Mouse (Mus musculus) limb, embryonic 12.5 days (tissue): Measurements from ENCODE around the gene Lrrc59. TPM values are rescaled to one million over a fixed set of nuclear protein-coding genes. Genes with fewer than 3 reads are reported as not detected.
"Not testable (repeated sequence)": the region's sequence is repeated elsewhere in the genome, so short reads cannot be mapped to it uniquely, and the experiment has no call there.

ENCODE experiments used
- ATAC-seq: fragments of 200-750 bp; cut with Nextera tagmentation; 2 replicates; pipeline ENCODE4 v1.8.0; 2017; ENCODE audit warnings: low read depth, moderate TSS enrichment; ENCODE audit not compliant: insufficient number of reproducible peaks, insufficient read depth, low FRiP score, low TSS enrichment
- H3K27ac ChIP-seq: fragments of 300-500 bp; sonication (generic); 2 replicates; pipeline ENCODE4 v1.5.1; 2016; ENCODE audit warnings: mild to moderate bottlenecking, moderate library complexity
- H3K27me3 ChIP-seq: fragments of 300-500 bp; sonication (generic); 2 replicates; pipeline ENCODE4 v1.6.1; 2016; ENCODE audit warnings: mild to moderate bottlenecking, moderate library complexity
- H3K36me3 ChIP-seq: fragments of 300-500 bp; sonication (generic); 2 replicates; pipeline ENCODE4 v1.6.1; 2016; ENCODE audit warnings: mild to moderate bottlenecking, moderate library complexity
- H3K4me1 ChIP-seq: fragments of 300-500 bp; sonication (generic); replicated peaks from 2 replicates; pipeline ENCODE4 v1.6.1; 2016
- H3K4me2 ChIP-seq: fragments of 300-500 bp; sonication (generic); 2 replicates; pipeline ENCODE4 v1.6.1; 2016; ENCODE audit warnings: mild to moderate bottlenecking, moderate library complexity
- H3K4me3 ChIP-seq: fragments of 300-500 bp; sonication (generic); replicated peaks from 2 replicates; pipeline ENCODE4 v1.5.1; 2016; ENCODE audit warnings: mild to moderate bottlenecking
- H3K9ac ChIP-seq: fragments of 300-500 bp; sonication (generic); replicated peaks from 2 replicates; pipeline ENCODE4 v1.6.1; 2016; ENCODE audit warnings: mild to moderate bottlenecking, moderate library complexity
- H3K9me3 ChIP-seq: fragments of 300-500 bp; sonication (generic); 2 replicates; pipeline ENCODE4 v1.6.1; 2016; ENCODE audit warnings: mild to moderate bottlenecking, moderate library complexity
- WGBS: fragments of 180-500 bp; shearing (Covaris S2); methylation state at CpG from one replicate; pipeline ENCODE4 v1.1.7; 2016; 5-methylcytosine and 5-hydroxymethylcytosine counted together
- polyA plus RNA-seq: library from polyadenylated mRNA; unstranded; fragments of >200 nt; fragmentation: Nextera tagmentation; extraction: Ambion mirVana; gene quantifications from 2 replicates; pipeline ENCODE4 v1.2.1, GENCODE M21; 2016

The Lrrc59 gene
- polyA plus RNA-seq, 1 experiment from 2014 or later: 205 TPM

GRCm38 (mm10) chr11:94675446-94675845 lies 45.9 kb downstream of the Lrrc59 start:
- Histone ChIP-seq H3K27me3 (no peaks in the 10 kb centered on the region), H3K4me2 (peak overlapping the region; percentile 81), H3K36me3 (peaks cover 13% of the 10 kb centered on the region), H3K27ac (no peak overlapping the region), H3K4me3 (peak overlapping the region; percentile 94; the same call in 1 of the 2 replicates), H3K9ac (0 out of 2 replicates have a peak overlapping the region, but pooled peaks have one; percentile 94), H3K4me1 (peaks cover 25% of the 10 kb centered on the region), H3K9me3 (no peaks in the 10 kb centered on the region)
- ATAC-seq: no peak
- WGBS: 83% methylated on average over 5 of the region's 5 CpGs

- Histone ChIP-seq H3K4me2 (peak overlapping the region; percentile 81), H3K9me3 (no peaks in the 10 kb centered on the region), H3K36me3 (peaks cover 6% of the 10 kb centered on the region; the same call in 1 of the 2 replicates), H3K27ac (peak overlapping the region; percentile 94; the same call in 1 of the 2 replicates), H3K27me3 (no peaks in the 10 kb centered on the region), H3K4me1 (peaks cover 25% of the 10 kb centered on the region), H3K4me3 (peak overlapping the region; percentile 94), H3K9ac (peak overlapping the region; percentile 94)
- 38% methylated on average over 4 of the region's 4 CpGs for WGBS
- ATAC-seq: no peak
Observed at GRCm38 (mm10) chr11:94676308-94676707, 46.7 kb downstream of the Lrrc59 start.

- H3K4me2 ChIP-seq: peak within 1 kb of the TSS; percentile 81
- H3K4me1 ChIP-seq: peaks cover 25% of the 10 kb centered on the region
- H3K36me3 ChIP-seq: peaks cover 6% of the 10 kb centered on the region; the same call in 1 of the 2 replicates
- ATAC-seq: peak; percentile 90
- no peaks in the 10 kb centered on the region for H3K9me3 ChIP-seq
- under 1% methylated on average over 81 of the region's 82 CpGs for WGBS
- peak within 1 kb of the TSS; percentile 94 for H3K4me3 ChIP-seq
- H3K9ac ChIP-seq: peak within 1 kb of the TSS; percentile 94
- H3K27ac ChIP-seq: peak within 1 kb of the TSS; percentile 94
- H3K27me3 ChIP-seq: no peaks in the 10 kb centered on the region
Observed at GRCm38 (mm10) chr11:94676754-94677606, 47.4 kb downstream of the Lrrc59 start, which contains the start of gene Xylt2. TSS of gene Xylt2 (minus strand) at chr11:94677515.

- peak overlapping the region; percentile 94; the same call in 1 of the 2 replicates for H3K9ac ChIP-seq
- 0 out of 2 replicates have a peak, but pooled peaks have one; percentile 12 for ATAC-seq
- H3K27me3 ChIP-seq: no peaks in the 10 kb centered on the region
- peaks cover 6% of the 10 kb centered on the region; the same call in 1 of the 2 replicates for H3K36me3 ChIP-seq
- H3K4me3 ChIP-seq: peak overlapping the region; percentile 94
- WGBS: 26% methylated on average over 15 of the region's 15 CpGs
- H3K4me2 ChIP-seq: peak overlapping the region; percentile 81
- no peaks in the 10 kb centered on the region for H3K9me3 ChIP-seq
- peaks cover 25% of the 10 kb centered on the region for H3K4me1 ChIP-seq
- H3K27ac ChIP-seq: peak overlapping the region; percentile 94; the same call in 1 of the 2 replicates
Observed at GRCm38 (mm10) chr11:94677607-94678145, 48.1 kb downstream of the Lrrc59 start.

- Histone ChIP-seq H3K27me3 (no peaks in the 10 kb centered on the region), H3K4me1 (peaks cover 18% of the 10 kb centered on the region), H3K9me3 (no peaks in the 10 kb centered on the region), H3K4me3 (no peak overlapping the region), H3K27ac (no peak overlapping the region), H3K4me2 (no peak overlapping the region), H3K9ac (no peak overlapping the region), H3K36me3 (no peaks in the 10 kb centered on the region)
- no peak for ATAC-seq
Observed at GRCm38 (mm10) chr11:94680639-94681038, 51.1 kb downstream of the Lrrc59 start.

GRCm38 (mm10) chr11:94681640-94682039 lies 52.1 kb downstream of the Lrrc59 start:
- WGBS: 88% methylated on average over 4 of the region's 4 CpGs
- Histone ChIP-seq H3K4me3 (no peak overlapping the region), H3K9me3 (no peaks in the 10 kb centered on the region), H3K27me3 (no peaks in the 10 kb centered on the region), H3K4me1 (peaks cover 9% of the 10 kb centered on the region), H3K4me2 (no peak overlapping the region), H3K9ac (no peak overlapping the region), H3K27ac (no peak overlapping the region), H3K36me3 (no peaks in the 10 kb centered on the region)
- ATAC-seq: no peak

GRCm38 (mm10) chr11:94682427-94682826 lies 52.9 kb downstream of the Lrrc59 start:
- 80% methylated on average over 7 of the region's 7 CpGs for whole genome bisulfite sequencing

GRCm38 (mm10) chr11:94687178-94687577 lies 57.6 kb downstream of the Lrrc59 start:
- no peaks in the 10 kb centered on the region for H3K9me3 ChIP-seq
- H3K9ac ChIP-seq: no peak overlapping the region
- H3K4me1 ChIP-seq: no peaks in the 10 kb centered on the region
- no peaks in the 10 kb centered on the region for H3K27me3 ChIP-seq
- H3K36me3 ChIP-seq: no peaks in the 10 kb centered on the region
- H3K4me2 ChIP-seq: no peak overlapping the region
- no peak overlapping the region for H3K4me3 ChIP-seq
- WGBS: 80% methylated on average over 6 of the region's 6 CpGs
- H3K27ac ChIP-seq: no peak overlapping the region
- no peak for ATAC-seq

More at GRCm38 (mm10) chr11:94682427-94682826, 52.9 kb downstream of the Lrrc59 start:
- Histone ChIP-seq H3K4me1 (peaks cover 9% of the 10 kb centered on the region), H3K36me3 (no peaks in the 10 kb centered on the region), H3K4me3 (no peak overlapping the region), H3K9ac (no peak overlapping the region), H3K27ac (no peak overlapping the region), H3K4me2 (no peak overlapping the region), H3K27me3 (no peaks in the 10 kb centered on the region), H3K9me3 (no peaks in the 10 kb centered on the region)
- ATAC-seq: no peak

GRCm38 (mm10) chr11:94692502-94692901 lies 62.9 kb downstream of the Lrrc59 start:
- not testable (repeated sequence) for H3K4me2 ChIP-seq, H3K4me1 ChIP-seq, H3K36me3 ChIP-seq, H3K4me3 ChIP-seq, H3K9ac ChIP-seq, H3K9me3 ChIP-seq, H3K27ac ChIP-seq, ATAC-seq, H3K27me3 ChIP-seq
